Mouse (Mus musculus) neural tube, embryonic 12.5 days (tissue): Measurements from ENCODE around the gene Stk40. TPM values are rescaled to one million over a fixed set of nuclear protein-coding genes. Genes with fewer than 3 reads are reported as not detected.

ENCODE experiments used
- ATAC-seq: fragments of 200-750 bp; cut with Nextera tagmentation; 2 replicates; pipeline ENCODE4 v1.8.0; 2017; ENCODE audit warnings: low read depth, mild to moderate bottlenecking, moderate TSS enrichment, moderate library complexity; ENCODE audit not compliant: low FRiP score
- H3K27ac ChIP-seq: fragments of 300-500 bp; sonication (generic); 2 replicates; pipeline ENCODE4 v1.5.1; 2016
- H3K27me3 ChIP-seq: fragments of 300-500 bp; sonication (generic); replicated peaks from 2 replicates; pipeline ENCODE4 v1.6.1; 2016; ENCODE audit warnings: mild to moderate bottlenecking
- H3K36me3 ChIP-seq: fragments of 300-500 bp; sonication (generic); 2 replicates; pipeline ENCODE4 v1.6.1; 2016; ENCODE audit warnings: mild to moderate bottlenecking
- H3K4me1 ChIP-seq: fragments of 300-500 bp; sonication (generic); 2 replicates; pipeline ENCODE4 v1.6.1; 2016
- H3K4me2 ChIP-seq: fragments of 300-500 bp; sonication (generic); replicated peaks from 2 replicates; pipeline ENCODE4 v1.6.1; 2016; ENCODE audit warnings: mild to moderate bottlenecking
- H3K4me3 ChIP-seq: fragments of 300-500 bp; sonication (generic); 2 replicates; pipeline ENCODE4 v1.5.1; 2016
- H3K9ac ChIP-seq: fragments of 300-500 bp; sonication (generic); 2 replicates; pipeline ENCODE4 v1.6.1; 2016; ENCODE audit warnings: mild to moderate bottlenecking
- H3K9me3 ChIP-seq: fragments of 300-500 bp; sonication (generic); 2 replicates; pipeline ENCODE4 v1.6.1; 2016; ENCODE audit warnings: mild to moderate bottlenecking
- WGBS: fragments of 180-500 bp; shearing (Covaris S2); methylation state at CpG from one replicate; pipeline ENCODE4 v1.1.7; 2016; 5-methylcytosine and 5-hydroxymethylcytosine counted together
- polyA plus RNA-seq: library from polyadenylated mRNA; unstranded; fragments of >200 nt; fragmentation: Nextera tagmentation; extraction: Ambion mirVana; gene quantifications from 2 replicates; pipeline ENCODE4 v1.2.1, GENCODE M21; 2016

The Stk40 gene
- polyA plus RNA-seq, 1 experiment from 2014 or later, result 49.4 TPM

DNA sequence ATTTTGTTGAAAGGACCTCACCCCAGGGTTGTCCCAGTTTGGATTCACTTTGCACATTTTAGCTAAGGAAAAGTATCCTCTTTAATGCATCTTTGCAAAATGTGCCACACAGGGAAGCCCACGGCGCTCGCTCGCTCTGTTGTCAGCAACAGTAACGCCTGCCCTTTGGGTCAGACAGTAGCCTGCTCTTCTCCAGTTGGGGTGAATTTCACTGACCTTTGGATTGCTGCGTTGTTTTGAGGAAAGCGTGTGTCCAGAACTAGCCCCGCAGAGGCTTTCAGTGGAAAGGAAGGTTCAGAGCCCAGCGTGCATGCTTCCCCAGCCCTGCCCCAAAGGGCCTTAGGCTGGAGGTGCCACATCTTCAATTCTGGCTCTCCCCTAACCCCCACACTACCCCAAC is 11.7 kb downstream of the Stk40 start:
- no peak overlapping the region for H3K4me3 ChIP-seq
- H3K27me3 ChIP-seq, result no peaks in the 10 kb centered on the region
- 83% methylated on average over 9 of the region's 9 CpGs for WGBS
- H3K36me3 ChIP-seq, result peaks cover 6% of the 10 kb centered on the region
- ATAC-seq, result no peak
- H3K9ac ChIP-seq, result no peak overlapping the region
- H3K4me2 ChIP-seq, result no peak overlapping the region
- H3K9me3 ChIP-seq, result no peaks in the 10 kb centered on the region
- peaks cover 24% of the 10 kb centered on the region for H3K4me1 ChIP-seq
- no peak overlapping the region for H3K27ac ChIP-seq

DNA sequence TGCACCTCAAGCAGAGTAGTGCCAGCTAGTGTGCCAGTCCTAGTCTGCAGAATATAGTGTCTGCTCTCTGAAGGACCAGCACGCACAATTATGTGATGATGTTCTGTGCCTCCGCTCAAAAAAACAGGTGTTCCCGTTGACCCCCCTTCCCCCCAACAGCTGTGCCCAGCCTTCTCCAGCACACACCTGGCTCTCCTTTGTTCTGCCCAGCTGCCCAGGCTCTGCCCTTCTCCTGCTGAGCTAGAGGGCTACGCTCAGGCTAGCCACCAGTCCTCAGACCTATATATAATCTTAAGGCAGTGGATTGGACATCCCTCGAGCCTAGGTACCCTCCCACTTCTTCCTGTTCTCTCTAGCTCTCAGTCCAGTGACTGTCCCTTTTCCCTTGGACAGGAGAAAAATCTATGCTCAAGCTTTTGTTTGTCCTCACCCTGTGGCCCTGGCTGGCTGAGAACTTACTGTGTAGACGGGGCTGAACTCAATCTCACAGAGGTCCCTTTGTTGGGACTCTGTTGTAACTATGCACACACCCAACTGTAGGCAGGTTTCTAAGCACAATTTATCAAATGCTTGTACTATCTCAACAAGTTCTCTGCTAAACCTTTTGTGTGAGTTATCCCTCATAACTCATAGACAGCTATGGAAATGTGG is 12.2 kb downstream of the Stk40 start:
- WGBS, result 70% methylated on average over 6 of the region's 6 CpGs
- no peak for ATAC-seq
- peaks cover 3% of the 10 kb centered on the region; the same call in 1 of the 2 replicates for H3K9me3 ChIP-seq
- H3K27ac ChIP-seq, result no peak overlapping the region
- H3K4me2 ChIP-seq, result no peak overlapping the region
- peaks cover 10% of the 10 kb centered on the region for H3K36me3 ChIP-seq
- no peaks in the 10 kb centered on the region for H3K27me3 ChIP-seq
- H3K9ac ChIP-seq, result no peak overlapping the region
- H3K4me1 ChIP-seq, result peaks cover 18% of the 10 kb centered on the region
- H3K4me3 ChIP-seq, result no peak overlapping the region

DNA sequence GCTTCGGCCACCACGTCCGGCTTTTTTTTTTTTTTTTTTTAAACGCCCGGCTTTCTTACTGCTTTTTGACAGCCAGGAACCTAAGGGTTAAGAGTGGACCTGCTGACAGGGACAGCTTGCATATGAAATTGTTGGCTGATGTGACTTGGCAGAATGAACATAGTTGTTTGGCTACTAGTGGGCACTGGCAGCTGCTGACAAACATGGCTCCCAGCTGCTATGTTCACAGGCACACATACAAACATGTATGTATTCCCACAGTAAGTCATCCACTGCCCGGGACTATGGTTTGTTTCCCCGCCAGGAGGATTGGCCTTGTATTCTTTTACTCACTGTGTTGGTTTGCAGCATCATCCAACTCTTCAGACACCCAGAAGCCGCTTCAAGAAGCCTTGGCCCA is 13.4 kb downstream of the Stk40 start:
- Histone ChIP-seq H3K9me3 (peaks cover 14% of the 10 kb centered on the region), H3K36me3 (peaks cover 14% of the 10 kb centered on the region), H3K4me2 (no peak overlapping the region), H3K27me3 (no peaks in the 10 kb centered on the region), H3K27ac (no peak overlapping the region), H3K9ac (no peak overlapping the region), H3K4me1 (0 out of 2 replicates have a peak, but pooled peaks cover 14% of the 10 kb centered on the region), H3K4me3 (no peak overlapping the region)
- ATAC-seq, result no peak
- 86% methylated on average over 8 of the region's 8 CpGs for whole genome bisulfite sequencing

DNA sequence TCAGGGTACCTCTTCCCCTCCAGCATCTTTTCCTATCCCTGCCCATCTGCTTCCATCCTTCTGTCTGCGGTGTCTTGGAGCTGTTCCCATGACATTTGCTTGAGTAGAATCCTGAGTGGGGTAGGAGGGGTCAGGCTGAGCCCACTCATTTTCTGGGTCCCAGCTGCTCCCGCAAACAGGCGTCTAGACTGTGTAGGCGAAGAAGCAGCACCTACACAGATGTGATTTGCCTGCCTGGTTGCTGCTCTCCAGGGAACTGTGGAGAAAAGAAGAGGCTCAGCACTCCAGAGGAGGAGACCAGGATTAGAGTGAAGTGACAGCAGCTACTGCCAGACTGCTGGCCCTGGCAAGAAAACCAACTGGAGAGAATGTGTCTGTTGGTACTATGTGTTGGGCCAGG is 14.9 kb downstream of the Stk40 start:
- Histone ChIP-seq H3K27me3 (no peaks in the 10 kb centered on the region), H3K4me2 (no peak overlapping the region), H3K36me3 (peaks cover 18% of the 10 kb centered on the region), H3K4me3 (no peak overlapping the region), H3K27ac (no peak overlapping the region), H3K9me3 (peaks cover 14% of the 10 kb centered on the region), H3K4me1 (0 out of 2 replicates have a peak, but pooled peaks cover 9% of the 10 kb centered on the region), H3K9ac (no peak overlapping the region)
- ATAC-seq, result no peak
- 89% methylated on average over 4 of the region's 4 CpGs for WGBS

DNA sequence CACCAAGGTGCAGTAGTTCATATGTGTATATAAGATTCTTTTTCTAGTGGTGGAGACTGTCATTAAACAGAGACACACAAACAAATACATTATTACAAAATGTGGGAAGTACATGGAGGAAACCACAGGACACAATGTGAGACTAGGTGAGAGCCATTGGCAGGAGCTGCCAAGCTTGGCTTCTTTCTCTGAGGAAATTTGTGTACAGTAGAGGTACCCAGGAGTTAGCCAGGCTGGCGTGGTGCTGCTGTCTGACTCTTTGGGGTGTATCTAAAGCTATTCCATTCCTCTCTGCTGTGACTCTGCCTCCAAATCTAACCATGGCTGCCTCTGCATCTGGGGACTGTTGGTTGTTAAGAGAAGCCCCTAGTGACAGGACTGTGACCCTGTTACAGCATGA is 15.3 kb downstream of the Stk40 start:
- ATAC-seq, result no peak
- Histone ChIP-seq H3K9ac (no peak overlapping the region), H3K4me2 (no peak overlapping the region), H3K4me3 (no peak overlapping the region), H3K27ac (no peak overlapping the region), H3K36me3 (peaks cover 18% of the 10 kb centered on the region), H3K27me3 (no peaks in the 10 kb centered on the region), H3K4me1 (0 out of 2 replicates have a peak, but pooled peaks cover 5% of the 10 kb centered on the region), H3K9me3 (peaks cover 14% of the 10 kb centered on the region)
- WGBS, result 89% methylated on average over 1 of the region's 1 CpGs

DNA sequence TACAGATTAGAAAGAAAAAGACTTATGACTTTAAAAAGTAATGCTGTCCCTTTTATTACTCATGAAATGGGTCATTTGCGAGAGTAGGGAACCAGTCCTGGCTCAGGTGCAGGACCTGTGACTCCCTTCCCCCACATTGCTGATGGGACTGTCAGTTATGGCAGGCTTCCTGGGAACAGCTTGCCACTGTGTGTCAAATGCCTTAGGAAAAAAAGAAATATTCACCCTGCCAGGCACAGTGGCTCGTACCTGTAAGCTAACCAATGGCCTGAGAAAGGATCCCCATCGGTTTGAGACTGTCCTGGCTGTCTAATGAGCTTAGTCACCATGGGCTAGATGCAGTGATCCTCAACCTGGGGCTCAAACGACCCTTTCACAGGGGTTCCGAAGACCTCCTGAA is 16.3 kb downstream of the Stk40 start:
- Histone ChIP-seq H3K36me3 (peaks cover 25% of the 10 kb centered on the region), H3K27me3 (no peaks in the 10 kb centered on the region), H3K4me2 (no peak overlapping the region), H3K4me3 (no peak overlapping the region), H3K9me3 (peaks cover 14% of the 10 kb centered on the region), H3K9ac (no peak overlapping the region), H3K27ac (no peak overlapping the region), H3K4me1 (0 out of 2 replicates have a peak, but pooled peaks cover 5% of the 10 kb centered on the region)
- no peak for ATAC-seq
- 89% methylated on average over 5 of the region's 5 CpGs for WGBS

DNA sequence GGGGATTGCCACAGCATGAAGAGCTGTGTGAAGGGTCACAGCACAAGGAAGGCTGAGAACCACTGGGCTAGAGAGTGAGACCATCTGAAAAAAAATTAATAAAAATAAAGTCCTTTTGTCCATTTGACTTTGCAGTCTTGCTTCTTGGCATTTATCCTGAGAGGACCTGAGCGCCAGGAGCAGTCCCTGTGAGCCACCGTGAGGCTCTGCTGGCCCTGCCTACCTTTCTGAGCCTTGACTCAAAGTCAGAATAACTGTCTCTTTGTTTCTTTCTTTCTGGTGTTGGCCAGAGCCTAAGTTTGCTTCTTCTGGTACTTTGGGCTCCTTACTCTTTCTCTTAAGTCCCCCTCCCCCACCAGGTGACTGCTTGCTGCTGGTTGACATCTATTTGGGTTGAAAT is 16.7 kb downstream of the Stk40 start:
- H3K4me1 ChIP-seq, result 0 out of 2 replicates have a peak, but pooled peaks cover 5% of the 10 kb centered on the region
- H3K9ac ChIP-seq, result no peak overlapping the region
- peaks cover 30% of the 10 kb centered on the region for H3K36me3 ChIP-seq
- no peak overlapping the region for H3K27ac ChIP-seq
- H3K4me2 ChIP-seq, result no peak overlapping the region
- ATAC-seq, result no peak
- no peak overlapping the region for H3K4me3 ChIP-seq
- H3K27me3 ChIP-seq, result no peaks in the 10 kb centered on the region
- H3K9me3 ChIP-seq, result peaks cover 14% of the 10 kb centered on the region
- 94% methylated on average over 2 of the region's 2 CpGs for WGBS

DNA sequence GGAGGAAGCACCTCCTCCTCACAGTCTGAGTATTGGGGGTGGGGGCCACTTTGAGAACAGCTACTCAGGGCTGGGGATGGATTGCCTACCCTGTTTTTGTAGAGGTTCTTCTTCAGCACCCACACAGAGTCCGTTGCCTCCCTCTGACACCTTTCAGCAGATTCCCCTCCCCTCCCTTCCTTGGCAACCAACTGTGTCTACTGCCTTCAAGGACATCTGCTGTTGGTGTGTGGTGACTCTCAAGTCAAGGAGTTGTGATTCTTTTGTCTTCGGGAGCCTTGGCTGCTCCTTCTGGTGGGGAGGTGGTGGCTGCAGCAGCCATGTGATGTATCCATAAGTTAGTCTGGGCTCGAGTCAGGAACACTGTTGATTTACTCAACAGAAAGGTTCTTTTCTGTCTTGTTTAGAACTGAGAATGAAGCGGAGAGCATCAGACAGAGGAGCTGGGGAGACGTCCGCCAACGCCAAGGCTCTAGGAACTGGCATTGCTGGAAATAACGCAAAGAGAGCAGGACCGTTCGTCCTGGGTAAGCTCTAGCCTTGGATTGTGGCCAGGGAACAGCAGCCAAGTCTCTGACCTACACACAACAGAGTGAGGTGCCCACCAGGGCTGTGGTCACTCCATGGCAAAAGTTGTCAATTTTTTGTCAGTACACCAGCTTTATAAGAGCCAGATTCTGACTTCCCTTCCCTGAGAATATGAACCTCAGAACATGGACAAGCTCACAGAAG is 19.7 kb downstream of the Stk40 start:
- peaks cover 14% of the 10 kb centered on the region for H3K9me3 ChIP-seq
- ATAC-seq, result no peak
- H3K4me3 ChIP-seq, result no peak overlapping the region
- H3K4me1 ChIP-seq, result no peaks in the 10 kb centered on the region
- no peak overlapping the region for H3K27ac ChIP-seq
- WGBS, result 93% methylated on average over 10 of the region's 10 CpGs
- H3K9ac ChIP-seq, result no peak overlapping the region
- H3K36me3 ChIP-seq, result peaks cover 51% of the 10 kb centered on the region
- no peaks in the 10 kb centered on the region for H3K27me3 ChIP-seq
- no peak overlapping the region for H3K4me2 ChIP-seq

DNA sequence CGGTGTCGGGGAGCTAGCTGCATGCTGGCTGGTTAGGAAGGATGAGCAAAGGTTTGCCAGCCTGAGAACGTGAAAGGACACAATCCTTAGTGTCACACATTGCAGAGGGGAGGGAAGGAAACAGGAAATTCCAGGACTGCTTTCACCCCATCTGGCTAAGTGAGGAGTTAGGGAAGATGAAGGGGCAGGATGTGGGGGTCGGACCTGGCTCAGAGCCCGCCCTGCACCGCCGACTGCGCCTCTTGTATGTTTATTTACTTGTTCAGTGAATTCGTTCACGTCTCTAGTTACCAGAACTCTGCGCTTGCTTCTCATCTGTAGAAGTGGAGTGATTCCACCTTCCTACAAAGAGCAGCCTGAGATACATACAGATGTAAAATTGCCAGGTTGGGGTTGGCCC is 26.7 kb downstream of the Stk40 start:
- no peak for ATAC-seq
- Histone ChIP-seq H3K36me3 (peaks cover 77% of the 10 kb centered on the region), H3K4me3 (no peak overlapping the region), H3K9me3 (no peaks in the 10 kb centered on the region), H3K4me1 (peaks cover 19% of the 10 kb centered on the region), H3K27me3 (no peaks in the 10 kb centered on the region), H3K9ac (no peak overlapping the region), H3K4me2 (no peak overlapping the region), H3K27ac (no peak overlapping the region)
- WGBS, result 76% methylated on average over 11 of the region's 11 CpGs

DNA sequence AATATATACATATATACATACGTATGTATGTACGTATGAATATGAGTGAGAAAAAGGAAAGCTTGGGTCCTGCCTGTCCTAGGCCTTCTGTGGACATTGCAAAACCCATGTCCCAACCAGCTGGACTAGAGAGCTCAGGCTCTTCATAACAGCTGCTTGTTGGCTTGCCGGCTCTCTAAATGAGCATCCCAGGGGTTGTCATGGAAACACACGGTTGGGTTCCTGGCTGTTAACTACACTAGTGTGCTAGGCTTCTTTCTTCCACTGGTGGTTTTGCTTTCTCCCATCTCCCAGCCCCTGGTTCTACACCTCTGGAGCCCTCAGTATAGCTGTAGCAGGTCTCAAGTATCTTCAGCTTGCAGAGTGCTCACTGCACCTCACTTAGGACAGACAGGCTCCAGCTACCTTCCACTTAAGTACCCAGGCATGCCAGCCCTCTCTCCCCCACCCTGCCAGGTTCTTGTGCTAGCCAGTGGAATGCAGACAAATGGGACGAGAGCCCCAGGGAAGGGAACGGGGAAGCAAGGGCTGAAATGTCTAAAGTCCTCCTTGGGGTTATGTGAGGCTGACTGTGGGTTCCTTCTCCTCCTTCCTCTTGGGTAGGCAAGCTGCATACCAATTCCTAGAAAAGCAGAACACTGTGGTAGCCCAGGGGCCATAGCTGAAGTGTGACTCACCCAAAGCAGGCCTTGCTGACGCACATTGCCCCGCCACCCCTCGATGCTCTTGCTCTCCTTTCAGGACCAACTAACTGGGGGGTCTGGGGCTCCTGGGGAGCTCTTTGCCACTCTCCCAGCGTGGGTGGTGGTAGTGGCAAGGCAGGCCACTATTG is 27.7 kb downstream of the Stk40 start:
- H3K4me2 ChIP-seq, result no peak overlapping the region
- H3K27me3 ChIP-seq, result no peaks in the 10 kb centered on the region
- no peak overlapping the region for H3K9ac ChIP-seq
- H3K4me1 ChIP-seq, result peaks cover 19% of the 10 kb centered on the region
- H3K36me3 ChIP-seq, result peaks cover 77% of the 10 kb centered on the region
- no peaks in the 10 kb centered on the region for H3K9me3 ChIP-seq
- no peak overlapping the region for H3K4me3 ChIP-seq
- ATAC-seq, result no peak
- peak overlapping the region; percentile 2; the same call in 1 of the 2 replicates for H3K27ac ChIP-seq
- WGBS, result 50% methylated on average over 10 of the region's 10 CpGs

DNA sequence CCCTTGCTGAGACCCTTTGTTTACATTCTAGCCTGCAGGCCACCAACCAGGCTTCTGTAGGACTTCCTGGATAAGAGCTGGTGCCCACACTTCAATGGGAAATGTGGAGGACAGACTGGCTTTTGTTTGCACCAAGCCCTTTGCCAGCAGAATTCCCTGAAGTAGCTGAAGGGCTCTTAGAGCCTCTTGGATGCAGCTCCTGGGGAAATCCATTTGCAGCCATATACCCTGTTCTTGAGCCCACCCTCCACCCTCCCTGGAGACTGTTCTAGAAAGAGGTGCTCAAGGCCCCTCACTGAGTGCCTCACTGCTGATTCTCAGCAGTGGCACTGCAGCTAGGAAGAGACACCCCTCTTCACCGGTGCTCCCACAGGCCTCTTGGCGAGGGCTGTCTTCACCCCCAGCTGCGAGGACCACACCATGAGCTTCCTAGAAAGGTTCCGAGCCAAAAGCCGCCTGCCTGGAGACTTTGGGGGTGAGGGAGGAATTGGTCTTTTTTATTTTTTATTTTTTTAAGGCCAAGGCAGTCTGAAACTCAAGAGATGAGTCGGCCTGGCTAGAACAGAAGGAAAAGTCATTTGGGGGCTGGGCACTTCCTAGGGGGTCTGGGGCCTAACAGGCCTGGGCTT is 29.0 kb downstream of the Stk40 start:
- Histone ChIP-seq H3K27me3 (no peaks in the 10 kb centered on the region), H3K4me2 (no peak overlapping the region; the same call in 1 of the 2 replicates), H3K36me3 (peaks cover 78% of the 10 kb centered on the region), H3K4me3 (no peak overlapping the region), H3K4me1 (peaks cover 19% of the 10 kb centered on the region), H3K9ac (no peak overlapping the region), H3K9me3 (no peaks in the 10 kb centered on the region), H3K27ac (no peak overlapping the region)
- 71% methylated on average over 6 of the region's 6 CpGs for WGBS
- no peak for ATAC-seq

DNA sequence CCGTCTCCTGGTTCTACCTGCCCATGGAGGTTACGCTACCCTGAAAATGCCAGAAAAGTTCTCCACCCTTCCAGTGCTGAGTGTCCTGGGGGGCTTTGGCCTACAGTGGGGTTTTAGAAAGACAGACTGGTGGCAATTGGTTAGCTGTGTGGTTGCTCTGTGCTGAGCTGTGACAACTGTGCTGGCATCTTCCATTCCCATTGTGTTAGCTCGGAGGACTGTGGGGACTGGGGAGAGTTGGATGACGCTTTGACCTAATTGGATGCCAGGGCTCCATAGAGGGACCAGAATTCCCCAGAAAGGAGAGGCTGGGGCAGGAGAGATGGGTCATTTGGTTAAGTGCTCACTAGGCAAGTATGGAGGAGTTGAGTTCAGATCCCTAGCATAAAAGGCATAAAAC is 30.5 kb downstream of the Stk40 start:
- Histone ChIP-seq H3K36me3 (peaks cover 78% of the 10 kb centered on the region), H3K27me3 (no peaks in the 10 kb centered on the region), H3K9me3 (no peaks in the 10 kb centered on the region), H3K4me1 (peaks cover 19% of the 10 kb centered on the region), H3K27ac (no peak overlapping the region), H3K9ac (no peak overlapping the region), H3K4me2 (no peak overlapping the region), H3K4me3 (no peak overlapping the region)
- ATAC-seq, result no peak
- 91% methylated on average over 4 of the region's 4 CpGs for WGBS
